Mouse (Mus musculus): ENCODE results near the gene Gm10322. TPM values are rescaled to one million over a fixed set of nuclear protein-coding genes. Genes with fewer than 3 reads are reported as not detected.

Gene Gm10322
- under 1 TPM in 1 of 2 experiments, not detected in 1; 0.77 TPM for polyA plus RNA-seq (2017; shearing (Covaris generic))

GRCm38 (mm10) chr10:59615981-59616520 lies at the start of gene Gm10322:
TSS of gene Gm10322 (plus strand) at chr10:59616063.

DNA sequence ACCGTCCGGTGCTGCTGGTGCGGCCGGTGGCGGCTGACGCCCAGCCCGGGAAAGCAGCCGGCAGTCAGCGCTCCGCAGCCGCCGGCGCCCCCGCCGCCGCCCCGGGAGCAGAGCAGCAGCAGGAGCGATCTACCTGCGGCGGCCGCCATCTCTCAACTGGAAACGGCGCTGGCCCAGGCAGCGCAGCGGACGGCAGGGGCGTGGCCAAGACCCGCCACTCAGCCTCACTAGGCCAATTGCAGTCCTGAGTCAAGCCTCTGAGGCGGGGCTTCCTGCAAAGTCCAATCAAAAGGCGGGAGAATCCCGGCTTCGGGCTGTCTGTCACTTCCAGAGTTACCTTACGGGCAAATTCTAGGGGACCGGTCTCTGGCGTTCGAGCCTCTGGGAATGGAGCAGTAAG lies 659 bp downstream of the Gm10322 start, which contains the start of gene Mcu:
Gene Mcu, minus strand, starts transcription at position 171 of the 400 bp plus-strand sequence.

Other genes with a start within 250 kb of the Gm10322 start
- gene Gm10273, start 220.4 kb upstream of the Gm10322 start, polyA plus RNA-seq (2017; shearing (Covaris generic)): 100 to 1,000 TPM; 104 to 106 TPM
- gene Pla2g12b, start 212.4 kb upstream of the Gm10322 start, polyA plus RNA-seq (2017; shearing (Covaris generic)): not detected
- 1 to 10 TPM; 1.0 to 1.4 TPM for gene Oit3, start 174.3 kb upstream of the Gm10322 start, polyA plus RNA-seq (2017; shearing (Covaris generic))
- gene Mcu, start 629 bp downstream of the Gm10322 start, polyA plus RNA-seq (2017; shearing (Covaris generic)): 10 to 100 TPM; 15.6 to 21.5 TPM
- 10 to 100 TPM; 34.4 to 54.5 TPM for gene Micu1, start 86.4 kb downstream of the Gm10322 start, polyA plus RNA-seq (2017; shearing (Covaris generic))